Mouse (Mus musculus): ENCODE data around the gene Nt5c.
"Not testable (repeated sequence)": the region's sequence is repeated elsewhere in the genome, so short reads cannot be mapped to it uniquely, and the experiment has no call there.

The Nt5c gene

DNA sequence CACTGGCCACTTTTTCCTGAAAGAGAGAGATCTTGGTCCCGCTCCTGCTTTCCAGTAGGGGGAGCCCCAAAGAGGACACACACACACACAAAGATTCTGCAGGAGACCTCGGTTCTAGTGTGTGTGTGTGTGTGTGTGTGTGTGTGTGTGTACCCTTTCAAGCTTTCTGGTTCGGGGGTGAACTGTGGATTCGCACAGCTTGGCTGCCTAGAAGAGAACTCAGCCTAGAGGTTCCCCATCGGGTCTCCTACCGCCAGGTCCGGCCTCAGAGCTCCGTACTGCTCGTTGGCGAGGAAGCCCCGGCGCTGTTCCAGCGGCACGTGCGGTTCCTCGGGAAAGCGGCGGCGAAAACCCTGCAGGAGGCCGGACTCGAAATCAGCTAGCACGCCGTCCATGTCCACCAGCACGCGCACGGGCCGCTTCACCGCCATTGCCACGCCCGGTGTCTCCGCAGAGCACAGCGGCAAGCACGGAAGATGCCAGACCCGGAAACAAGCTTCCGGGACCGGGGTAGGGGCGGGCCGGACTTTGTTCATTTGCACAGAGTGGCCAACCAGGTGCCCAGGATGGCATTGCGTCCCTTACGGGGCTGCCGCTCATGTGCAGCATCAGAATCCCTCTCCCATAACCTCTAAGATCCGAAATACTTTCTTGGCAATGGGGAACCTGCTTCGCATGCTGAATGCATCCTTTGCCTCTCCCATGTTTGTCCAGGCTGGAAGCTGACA, at the start of gene Nt5c:
Gene Nt5c, minus strand, starts transcription at position 507 of the 728 bp plus-strand sequence.
- peak; percentile 78 to 79 for DNase-seq (ENCODE audit: low read depth in 2 of 2, low spot score in 2 of 2)

DNA sequence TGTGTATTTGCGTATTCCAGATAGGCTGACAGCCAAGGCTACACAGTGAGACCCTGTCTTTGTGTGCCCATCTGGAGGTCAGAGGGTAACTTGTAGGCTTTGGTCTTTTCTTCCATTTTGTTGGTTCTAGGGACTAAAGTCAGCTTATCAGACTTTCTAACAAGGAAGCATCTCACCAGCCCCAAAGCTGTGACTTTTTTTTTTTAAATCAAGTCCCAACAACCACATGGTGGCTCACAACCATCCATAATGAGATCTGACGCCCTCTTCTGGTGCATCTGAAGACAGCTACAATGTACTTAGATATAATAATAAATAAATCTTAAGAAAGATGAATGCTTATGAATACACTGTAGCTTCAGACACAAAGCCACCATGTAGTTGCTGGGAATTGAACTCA, 46.4 kb upstream of the Nt5c start:
- DNase-seq (ENCODE audit: low read depth in 2 of 2, low spot score in 2 of 2), result peak in 1 of 2 experiments; percentile 9

DNA sequence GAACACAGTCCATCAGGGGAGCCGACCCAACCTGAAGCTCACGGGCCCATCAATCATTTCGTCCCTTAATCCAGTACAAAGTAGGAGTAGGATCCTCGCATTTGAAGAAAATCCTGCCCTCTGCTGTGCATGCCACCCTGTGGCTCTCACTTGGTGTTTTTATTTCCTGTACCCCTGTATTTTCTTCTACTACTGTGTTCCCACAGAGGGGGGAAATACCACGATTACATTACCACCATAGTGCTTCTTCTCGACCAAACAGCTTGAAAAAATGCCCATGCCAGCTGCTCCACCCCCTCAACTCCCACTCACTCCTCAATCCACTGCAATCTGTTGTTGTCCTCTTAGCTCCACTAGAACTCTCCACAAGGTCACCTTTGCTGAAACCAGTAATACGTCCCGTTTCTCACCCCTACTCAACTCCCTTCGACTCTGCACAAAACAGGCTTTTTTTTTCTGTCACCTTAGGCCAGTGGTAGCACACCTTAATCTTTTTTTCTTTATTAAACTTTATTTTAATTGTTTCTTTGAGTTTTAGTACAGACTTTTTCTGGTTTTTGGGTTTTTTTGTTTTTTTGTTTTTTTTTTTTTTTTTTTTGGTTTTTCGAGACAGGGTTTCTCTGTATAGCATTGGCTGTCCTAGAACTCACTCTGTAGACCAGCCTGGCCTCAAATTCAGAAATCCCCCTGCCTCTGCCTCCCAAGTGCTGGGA, 45.4 kb upstream of the Nt5c start:
- DNase-seq (ENCODE audit: low read depth in 2 of 2, low spot score in 2 of 2), result peak; percentile 38 to 50

DNA sequence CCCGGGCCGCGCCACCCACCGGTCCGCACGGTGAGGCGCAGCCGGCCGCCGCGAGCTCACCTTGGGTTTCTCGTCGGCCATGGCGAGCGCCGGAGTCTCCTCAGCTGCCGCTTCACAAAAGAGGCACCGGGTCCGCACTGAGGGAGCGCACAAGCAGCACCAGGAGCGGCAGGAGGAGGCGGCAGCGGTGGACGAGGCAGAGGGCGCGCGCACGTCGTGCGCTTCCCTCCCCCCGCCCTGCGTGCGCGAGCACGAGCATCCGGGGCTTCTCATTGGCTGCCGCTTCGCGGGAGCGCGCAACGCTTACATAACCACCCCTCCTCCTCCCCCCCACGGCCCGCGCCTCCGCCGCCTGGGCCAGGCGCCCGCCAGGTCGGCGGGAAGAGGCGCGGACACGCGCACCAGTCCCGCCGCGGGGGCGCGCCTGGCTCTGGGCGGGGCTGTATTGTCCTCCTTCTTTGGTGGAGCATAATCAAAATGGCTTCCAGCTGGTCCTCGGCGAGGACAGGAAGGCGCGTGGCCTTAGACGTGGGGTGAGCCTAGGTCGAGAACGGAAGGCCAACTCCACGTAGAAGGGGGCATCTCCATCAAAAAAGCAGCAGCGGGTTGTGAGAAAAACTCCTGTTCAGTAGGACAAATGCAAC, 44.5 kb upstream of the Nt5c start, which contains the start of gene Sumo2:
Gene Sumo2, minus strand, starts transcription at position 239 of the 644 bp plus-strand sequence.
- DNase-seq (ENCODE audit: low read depth in 2 of 2, low spot score in 2 of 2), result peak; percentile 97 to 99

- peak; percentile 56 to 60 for DNase-seq (ENCODE audit: low read depth in 2 of 2, low spot score in 2 of 2)
Observed at GRCm38 (mm10) chr11:115535401-115536037, 43.9 kb upstream of the Nt5c start.

DNA sequence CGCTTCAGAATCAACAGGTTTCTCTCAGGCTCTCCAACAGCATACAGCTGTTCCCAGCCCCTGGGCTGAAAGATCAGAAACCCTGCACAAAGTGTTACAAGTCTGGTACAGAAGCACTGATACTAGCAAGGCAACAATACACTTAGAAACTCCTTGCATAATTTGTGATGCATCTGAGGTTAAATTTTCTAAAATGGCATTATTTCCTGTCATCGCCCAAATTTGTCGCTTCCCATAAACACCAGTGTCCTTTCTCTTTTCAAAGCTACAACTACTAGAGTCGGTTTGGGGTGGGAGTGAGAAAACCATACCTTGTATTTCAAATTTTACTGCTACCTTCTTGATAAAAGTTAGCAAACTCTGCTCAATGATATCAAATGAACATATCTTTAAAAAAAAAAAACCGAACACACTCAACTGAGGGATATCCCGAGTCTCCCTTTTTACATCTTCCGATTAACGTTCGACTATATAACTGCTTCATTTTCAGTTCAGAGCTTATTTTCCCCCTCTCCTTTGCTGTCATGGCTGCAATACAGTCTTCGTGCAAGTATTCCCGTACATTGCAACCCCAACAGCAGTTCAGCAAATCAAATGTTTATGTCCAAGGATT, 43.2 kb upstream of the Nt5c start:
- DNase-seq (ENCODE audit: low read depth in 2 of 2, low spot score in 2 of 2), result no peak

DNA sequence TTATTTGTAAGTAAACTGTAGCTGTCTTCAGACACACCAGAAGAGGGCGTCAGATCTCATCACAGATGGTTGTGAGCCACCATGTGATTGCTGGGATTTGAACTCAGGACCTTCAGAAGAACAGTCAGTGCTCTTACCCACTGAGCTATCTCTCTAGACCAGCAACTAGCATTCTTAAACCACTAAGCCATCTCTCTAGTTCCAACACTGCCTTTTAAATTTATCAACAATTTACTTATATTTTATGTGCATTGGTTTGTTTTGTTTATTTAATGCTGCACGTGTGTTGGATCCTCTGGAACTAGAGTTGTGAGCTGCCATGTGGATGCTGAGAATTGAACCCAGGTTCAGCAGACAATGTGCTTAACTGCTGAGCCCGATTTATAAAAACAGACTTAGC, 34.8 kb upstream of the Nt5c start:
- not testable (repeated sequence) for DNase-seq (ENCODE audit: low read depth in 2 of 2, low spot score in 2 of 2)

DNA sequence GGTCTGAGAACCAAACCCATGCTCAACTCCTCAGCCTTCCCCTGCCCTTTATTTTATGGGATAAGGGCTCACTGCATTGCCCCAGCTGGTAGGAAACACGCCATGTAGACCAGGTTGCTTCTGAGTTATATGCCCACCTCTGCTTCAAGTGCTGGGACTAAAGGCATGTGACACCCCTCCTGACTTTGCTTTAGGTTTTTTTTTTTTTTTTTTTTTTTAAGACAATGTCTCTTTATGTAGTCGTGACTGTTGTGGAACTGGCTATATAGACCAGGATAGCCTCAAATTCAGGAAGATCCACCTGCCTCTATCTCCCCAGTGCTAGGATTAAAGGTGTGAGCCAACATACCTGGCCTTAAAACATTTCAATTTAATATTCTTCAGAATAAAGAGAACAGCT, 31.0 kb upstream of the Nt5c start:
- DNase-seq (ENCODE audit: low read depth in 2 of 2, low spot score in 2 of 2), result no peak

DNA sequence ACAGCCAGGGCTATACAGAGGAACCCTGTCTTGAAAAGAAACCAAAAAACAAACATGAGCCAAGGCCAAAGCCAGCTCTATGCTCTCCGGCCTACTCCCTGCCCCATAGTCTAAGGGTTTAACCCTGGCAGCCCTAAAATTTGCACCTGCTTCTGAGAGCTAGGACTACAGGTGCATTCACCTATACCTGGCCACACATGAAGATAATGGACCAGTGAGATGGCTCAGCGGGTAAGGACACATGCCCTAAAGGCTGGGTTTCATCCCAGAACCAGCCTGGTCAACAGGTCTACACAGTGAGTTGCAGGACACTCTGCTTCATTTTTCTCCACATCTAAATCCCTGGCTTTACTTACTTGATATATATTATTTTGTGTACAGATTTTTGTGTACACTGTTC, 30.6 kb upstream of the Nt5c start:
- no peak for DNase-seq (ENCODE audit: low read depth in 2 of 2, low spot score in 2 of 2)

DNA sequence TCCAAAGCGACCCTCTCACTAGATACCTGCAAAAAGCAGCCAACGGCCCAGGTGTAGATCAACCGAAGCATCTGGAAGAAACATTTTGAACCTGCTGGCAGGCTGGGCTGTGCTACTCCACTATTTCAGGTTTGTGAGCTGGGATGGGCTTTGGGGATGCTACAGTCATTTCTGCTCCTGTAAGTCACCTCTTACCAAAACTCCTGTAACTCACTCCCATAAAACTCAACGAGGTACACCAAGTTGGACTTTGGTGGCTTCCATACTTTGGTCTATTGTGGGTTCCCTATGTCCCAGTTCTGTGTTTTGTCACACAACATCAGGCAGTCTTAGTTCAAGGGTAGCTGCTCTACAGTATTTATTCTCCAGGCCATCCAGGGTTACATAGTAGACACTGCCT, 29.4 kb upstream of the Nt5c start:
- no peak for DNase-seq (ENCODE audit: low read depth in 2 of 2, low spot score in 2 of 2)

GRCm38 (mm10) chr11:115520218-115520617, 28.6 kb upstream of the Nt5c start:
- DNase-seq (ENCODE audit: low read depth in 2 of 2, low spot score in 2 of 2), result no peak

GRCm38 (mm10) chr11:115519581-115519980, 27.9 kb upstream of the Nt5c start:
- no peak for DNase-seq (ENCODE audit: low read depth in 2 of 2, low spot score in 2 of 2)

- DNase-seq (ENCODE audit: low read depth in 2 of 2, low spot score in 2 of 2), result no peak
Observed at GRCm38 (mm10) chr11:115518693-115519092, 27.0 kb upstream of the Nt5c start.

DNA sequence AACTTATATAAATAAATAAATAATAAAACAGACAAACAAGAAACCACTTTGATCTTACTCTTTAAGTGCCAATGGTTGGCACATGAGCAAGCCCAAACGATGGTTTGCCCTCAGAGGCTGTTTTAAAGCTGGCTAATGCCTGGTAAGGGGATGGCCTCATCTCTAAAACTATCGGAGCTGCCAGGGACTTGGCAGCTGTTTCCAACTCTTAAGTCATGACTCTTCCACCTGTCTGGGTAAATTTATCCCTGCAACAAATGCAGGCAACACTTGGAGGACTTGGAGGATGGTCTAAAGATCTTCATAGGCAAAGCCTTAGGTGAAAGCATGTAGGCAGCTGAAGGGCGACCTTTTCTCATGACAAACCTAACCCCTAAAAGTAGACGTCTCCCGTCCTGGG, 25.3 kb upstream of the Nt5c start:
- no peak for DNase-seq (ENCODE audit: low read depth in 2 of 2, low spot score in 2 of 2)

DNA sequence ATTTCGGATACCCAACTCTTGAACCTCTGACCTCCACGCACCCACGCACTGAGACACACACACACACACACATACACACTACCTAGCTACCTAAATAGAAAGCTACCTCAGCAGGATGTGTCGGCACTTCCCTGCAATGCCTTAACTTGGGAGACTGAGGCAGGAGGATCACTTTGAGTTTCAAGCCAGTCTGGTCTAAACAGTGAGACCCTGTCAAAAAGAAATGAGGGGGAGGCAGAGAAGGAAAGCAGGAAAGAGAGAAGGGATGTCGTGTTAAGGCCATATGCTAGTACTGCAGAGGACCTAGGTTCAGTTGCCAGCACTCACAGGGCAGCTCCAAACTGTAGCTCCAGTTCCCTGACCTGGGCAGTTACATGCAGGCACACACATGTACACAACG, 23.4 kb upstream of the Nt5c start:
- DNase-seq (ENCODE audit: low read depth in 2 of 2, low spot score in 2 of 2), result no peak

GRCm38 (mm10) chr11:115514238-115514663, 22.6 kb upstream of the Nt5c start, which contains the start of gene Jpt1:
Gene Jpt1, minus strand, starts transcription at chr11:115514387.
- DNase-seq (ENCODE audit: low read depth in 2 of 2, low spot score in 2 of 2), result peak; percentile 96 to 98

- peak in 1 of 2 experiments; percentile 23 for DNase-seq (ENCODE audit: low read depth in 2 of 2, low spot score in 2 of 2)
Observed at GRCm38 (mm10) chr11:115513271-115514237, 21.9 kb upstream of the Nt5c start.

- DNase-seq (ENCODE audit: low read depth in 2 of 2, low spot score in 2 of 2), result peak; percentile 32 to 35
Observed at GRCm38 (mm10) chr11:115512407-115513183, 20.9 kb upstream of the Nt5c start.

DNA sequence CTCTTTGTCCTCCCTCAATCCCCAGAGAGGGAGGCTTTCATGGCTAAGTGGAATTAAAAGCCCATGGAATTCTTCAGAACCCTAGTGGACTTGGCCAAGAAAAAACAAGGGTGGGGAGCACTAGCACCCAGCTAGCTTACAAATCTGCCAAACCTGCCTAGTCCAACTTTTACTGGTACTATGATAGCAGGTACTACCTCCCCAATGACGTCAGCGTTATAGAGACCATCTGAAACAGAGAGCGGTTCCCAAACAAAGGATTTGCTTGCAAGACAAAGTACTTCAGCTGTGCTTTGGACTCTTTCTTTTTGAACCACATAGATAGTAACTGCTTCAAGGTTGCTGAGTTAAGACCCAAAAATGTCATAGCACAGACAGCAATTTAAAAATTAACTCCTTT, 20.3 kb upstream of the Nt5c start:
- DNase-seq (ENCODE audit: low read depth in 2 of 2, low spot score in 2 of 2), result no peak
